Comparison of ENCODE assay signal across 8 mouse cellular contexts in the genomic region with DNA sequence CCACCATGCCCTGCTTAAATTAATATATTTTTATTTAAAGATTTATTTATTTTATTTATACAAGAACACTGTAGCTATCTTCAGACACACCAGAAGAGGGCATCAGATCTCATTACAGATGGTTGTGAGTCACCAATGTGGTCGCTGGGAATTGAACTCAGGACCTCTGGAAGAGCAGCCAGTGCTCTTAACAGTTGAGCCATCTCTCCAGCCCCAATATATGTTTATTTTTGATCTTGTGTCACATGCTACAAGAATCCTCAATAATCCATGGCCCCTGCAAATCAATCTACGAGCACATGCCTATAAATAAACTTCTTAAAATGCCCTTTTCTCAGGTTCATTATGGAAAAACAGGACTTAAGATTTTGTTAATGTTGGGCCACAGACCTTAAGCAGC. TPM values are rescaled to one million over a fixed set of nuclear protein-coding genes. Genes with fewer than 3 reads are reported as not detected.
DNase-seq lines count a peak whose midpoint lies in the region; ATAC-seq lines count a peak whose summit lies in the region.

No protein-coding gene starts in this region.

- H3K9me3 ChIP-seq in hindbrain, embryonic 10.5 days: no peaks in the 10 kb centered on the region
- no peaks in the 10 kb centered on the region for H3K9me3 ChIP-seq in hindbrain, embryonic 11.5 days (ENCODE audit: control insufficient read depth, low read length)
- H3K9me3 ChIP-seq in embryonic facial prominence, embryonic 15.5 days (replicated peaks): no peaks in the 10 kb centered on the region
- no peaks in the 10 kb centered on the region for H3K9me3 ChIP-seq in liver, embryonic 12.5 days (replicated peaks)

- H3K4me1 ChIP-seq in hindbrain, embryonic 10.5 days (replicated peaks): peaks cover 10% of the 10 kb centered on the region
- H3K4me1 ChIP-seq in hindbrain, embryonic 11.5 days (replicated peaks; ENCODE audit: control insufficient read depth, insufficient read depth, low read length): no peaks in the 10 kb centered on the region
- H3K4me1 ChIP-seq in embryonic facial prominence, embryonic 15.5 days: peaks cover 5% of the 10 kb centered on the region; the same call in 1 of the 2 replicates
- peaks cover 15% of the 10 kb centered on the region for H3K4me1 ChIP-seq in liver, embryonic 12.5 days

- H3K4me2 ChIP-seq in hindbrain, embryonic 11.5 days (replicated peaks; ENCODE audit: low read depth, low read length): no peak overlapping the region
- no peak overlapping the region for H3K4me2 ChIP-seq in embryonic facial prominence, embryonic 15.5 days (replicated peaks)
- H3K4me2 ChIP-seq in liver, embryonic 12.5 days: peak overlapping the region; percentile 69; the same call in 1 of the 2 replicates

- peak overlapping the region; percentile 99; the same call in 1 of the 2 replicates for H3K4me3 ChIP-seq in hindbrain, embryonic 10.5 days
- no peak overlapping the region for H3K4me3 ChIP-seq in hindbrain, embryonic 11.5 days (ENCODE audit: low read depth, low read length)
- H3K4me3 ChIP-seq in embryonic facial prominence, embryonic 15.5 days (replicated peaks): no peak overlapping the region; the same call in 1 of the 2 replicates
- peak overlapping the region; percentile 93 for H3K4me3 ChIP-seq in liver, embryonic 12.5 days

- no peak overlapping the region for H3K9ac ChIP-seq in hindbrain, embryonic 11.5 days (ENCODE audit: low read depth, low read length)
- peak overlapping the region; percentile 98; the same call in 1 of the 2 replicates for H3K9ac ChIP-seq in embryonic facial prominence, embryonic 15.5 days
- no peak overlapping the region for H3K9ac ChIP-seq in liver, embryonic 12.5 days

- H3K27me3 ChIP-seq in hindbrain, embryonic 10.5 days (ENCODE audit: insufficient read depth, poor library complexity, severe bottlenecking): no peaks in the 10 kb centered on the region
- no peaks in the 10 kb centered on the region for H3K27me3 ChIP-seq in hindbrain, embryonic 11.5 days (ENCODE audit: control insufficient read depth, insufficient read depth, low read length)
- H3K27me3 ChIP-seq in embryonic facial prominence, embryonic 15.5 days: no peaks in the 10 kb centered on the region
- no peaks in the 10 kb centered on the region for H3K27me3 ChIP-seq in liver, embryonic 12.5 days (replicated peaks)

- ATAC-seq in hindbrain, embryonic 11.5 days (ENCODE audit: low FRiP score): no peak
- no peak for ATAC-seq in embryonic facial prominence, embryonic 15.5 days (ENCODE audit: insufficient number of reproducible peaks, low FRiP score, low TSS enrichment, low read depth)
- ATAC-seq in liver, embryonic 12.5 days: no peak

- H3K27ac ChIP-seq in hindbrain, embryonic 10.5 days: peak overlapping the region; percentile 96; the same call in 1 of the 2 replicates
- H3K27ac ChIP-seq in hindbrain, embryonic 11.5 days (ENCODE audit: low read depth, low read length): no peak overlapping the region
- H3K27ac ChIP-seq in embryonic facial prominence, embryonic 15.5 days (replicated peaks): 0 out of 2 replicates have a peak overlapping the region, but pooled peaks have one; percentile 84
- H3K27ac ChIP-seq in liver, embryonic 12.5 days: no peak overlapping the region

- H3K36me3 ChIP-seq in hindbrain, embryonic 10.5 days: peaks cover 24% of the 10 kb centered on the region
- H3K36me3 ChIP-seq in hindbrain, embryonic 11.5 days (ENCODE audit: control insufficient read depth, insufficient read depth, low read length): no peaks in the 10 kb centered on the region
- H3K36me3 ChIP-seq in embryonic facial prominence, embryonic 15.5 days: peaks cover 4% of the 10 kb centered on the region; the same call in 1 of the 2 replicates
- H3K36me3 ChIP-seq in liver, embryonic 12.5 days: peaks cover 13% of the 10 kb centered on the region

- WGBS in hindbrain, embryonic 10.5 days: 94% methylated on average over 2 of the region's 2 CpGs
- WGBS in hindbrain, embryonic 11.5 days: 91% methylated on average over 2 of the region's 2 CpGs
- 90% methylated on average over 2 of the region's 2 CpGs for WGBS in embryonic facial prominence, embryonic 15.5 days
- WGBS in liver, embryonic 12.5 days (ENCODE audit: insufficient replicate concordance): 87% methylated on average over 2 of the region's 2 CpGs

- no peak for DNase-seq in hindbrain, embryonic 10.5 days (ENCODE audit: low spot score)
- DNase-seq in hindbrain, embryonic 11.5 days (ENCODE audit: low spot score): no peak
- peak; percentile 4 for DNase-seq in ES-CJ7 (ENCODE audit: low read depth, low spot score)
- DNase-seq in right cerebral cortex, postnatal 25 days: no peak
- DNase-seq in right cerebral cortex, adult 18-20 months: no peak
- no peak for DNase-seq in thymus, postnatal 4 days

RNA-seq across cellular contexts. Expression of gene Dync1i2, which starts 0.4 kb away (rescaled TPM):
- 116 and 123 TPM in 2 replicates for polyA plus RNA-seq in hindbrain, embryonic 10.5 days (2016; fragmentation: Nextera tagmentation; extraction: Ambion mirVana)
- polyA plus RNA-seq in hindbrain, embryonic 11.5 days (2014; fragmentation: Nextera tagmentation; extraction: Ambion mirVana): 166 and 195 TPM in 2 replicates
- 84.5 and 87.6 TPM in 2 replicates for polyA plus RNA-seq in embryonic facial prominence, embryonic 15.5 days (2015; fragmentation: Nextera tagmentation; extraction: Ambion mirVana)
- 42.0 and 43.0 TPM in 2 replicates for polyA plus RNA-seq in liver, embryonic 12.5 days (2016; fragmentation: Nextera tagmentation; extraction: Ambion mirVana)

Comparison
In these comparisons a context has a peak if more than half of its experiments do, and no peak if none do; other contexts are left out.
1. H3K27ac ChIP-seq: peak in hindbrain, embryonic 10.5 days (single experiment) and embryonic facial prominence, embryonic 15.5 days (single experiment); none in hindbrain, embryonic 11.5 days (single experiment) and liver, embryonic 12.5 days (single experiment).
2. H3K4me3 ChIP-seq: peak in hindbrain, embryonic 10.5 days (single experiment) and liver, embryonic 12.5 days (single experiment); none in hindbrain, embryonic 11.5 days (single experiment) and embryonic facial prominence, embryonic 15.5 days (single experiment).